Mouse (Mus musculus) heart, embryonic 11.5 days (tissue): ENCODE measurements at regions not wholly inside any gene's neighbourhood (a gene's known extent, or its start where the extent isn't known, plus 50 kb on each side); places are given as distances from the start of the nearest gene placed in this dataset.

Experiments
- ATAC-seq: fragments of 200-750 bp; cut with Nextera tagmentation; replicated peaks from 2 replicates; pipeline ENCODE4 v1.8.0; 2017; ENCODE audit warnings: moderate library complexity; ENCODE audit not compliant: insufficient number of reproducible peaks, low FRiP score, low TSS enrichment
- H3K27ac ChIP-seq: fragments of 300-500 bp; sonication (generic); 2 replicates; pipeline ENCODE4 v1.5.1; 2014; ENCODE audit warnings: mild to moderate bottlenecking, low read depth, low read length
- H3K27me3 ChIP-seq: fragments of 300-500 bp; sonication (generic); 2 replicates; pipeline ENCODE4 v1.6.1; 2014; ENCODE audit warnings: mild to moderate bottlenecking, low read length, mixed read lengths; ENCODE audit not compliant: control insufficient read depth, insufficient read depth
- H3K36me3 ChIP-seq: fragments of 300-500 bp; sonication (generic); 2 replicates; pipeline ENCODE4 v1.6.1; 2014; ENCODE audit warnings: mild to moderate bottlenecking, low read length, moderate library complexity, mixed read lengths; ENCODE audit not compliant: control insufficient read depth, insufficient read depth
- H3K4me1 ChIP-seq: fragments of 300-500 bp; sonication (generic); 2 replicates; pipeline ENCODE4 v1.6.1; 2014; ENCODE audit warnings: low read length; ENCODE audit not compliant: control insufficient read depth, insufficient read depth
- H3K4me2 ChIP-seq: fragments of 300-500 bp; sonication (generic); 2 replicates; pipeline ENCODE4 v1.6.1; 2014; ENCODE audit warnings: mild to moderate bottlenecking, moderate library complexity
- H3K4me3 ChIP-seq: fragments of 300-500 bp; sonication (generic); 2 replicates; pipeline ENCODE4 v1.5.1; 2014; ENCODE audit warnings: low read depth, low read length
- H3K9ac ChIP-seq: fragments of 300-500 bp; sonication (generic); 2 replicates; pipeline ENCODE4 v1.6.1; 2014; ENCODE audit warnings: mild to moderate bottlenecking, low read depth, low read length, moderate library complexity
- H3K9me3 ChIP-seq: fragments of 300-500 bp; sonication (generic); replicated peaks from 2 replicates; pipeline ENCODE4 v1.6.1; 2016; ENCODE audit warnings: low read length; ENCODE audit not compliant: control insufficient read depth
- WGBS: fragments of 180-500 bp; shearing (Covaris S2); extraction: QIAGEN DNeasy Blood & Tissue Kit; methylation state at CpG from one replicate; pipeline ENCODE4 v1.1.7; 2014; ENCODE audit not compliant: insufficient replicate concordance; 5-methylcytosine and 5-hydroxymethylcytosine counted together

- H3K4me1 ChIP-seq: peaks cover 35% of the 10 kb centered on the region
Measured at GRCm38 (mm10) chr2:116976951-116977503, 98.5 kb downstream of the Tmco5 start.

GRCm38 (mm10) chr2:116977771-116978600 lies 99.5 kb downstream of the Tmco5 start:
- 63% methylated on average over 10 of the region's 10 CpGs for WGBS
- no peak for ATAC-seq

More at GRCm38 (mm10) chr2:116976951-116977503, 98.5 kb downstream of the Tmco5 start:
- no peak overlapping the region for H3K4me3 ChIP-seq
- H3K4me2 ChIP-seq: peak overlapping the region; percentile 84
- H3K27ac ChIP-seq: peak overlapping the region; percentile 98
- no peak for ATAC-seq
- H3K9ac ChIP-seq: 0 out of 2 replicates have a peak overlapping the region, but pooled peaks have one; percentile 40
- WGBS: 5% methylated on average over 9 of the region's 9 CpGs
- no peaks in the 10 kb centered on the region for H3K36me3 ChIP-seq
- H3K27me3 ChIP-seq: no peaks in the 10 kb centered on the region
- H3K9me3 ChIP-seq: no peaks in the 10 kb centered on the region

GRCm38 (mm10) chr2:116978809-116979208 lies 100.3 kb downstream of the Tmco5 start:
- H3K27me3 ChIP-seq: no peaks in the 10 kb centered on the region
- H3K36me3 ChIP-seq: no peaks in the 10 kb centered on the region
- peaks cover 28% of the 10 kb centered on the region for H3K4me1 ChIP-seq
- WGBS: 57% methylated on average over 4 of the region's 4 CpGs
- H3K4me3 ChIP-seq: no peak overlapping the region
- H3K9ac ChIP-seq: no peak overlapping the region
- H3K4me2 ChIP-seq: no peak overlapping the region
- ATAC-seq: no peak
- no peaks in the 10 kb centered on the region for H3K9me3 ChIP-seq
- no peak overlapping the region for H3K27ac ChIP-seq

More at GRCm38 (mm10) chr2:116977771-116978600, 99.5 kb downstream of the Tmco5 start:
- peaks cover 28% of the 10 kb centered on the region for H3K4me1 ChIP-seq
- no peaks in the 10 kb centered on the region for H3K27me3 ChIP-seq
- H3K9ac ChIP-seq: no peak overlapping the region
- no peaks in the 10 kb centered on the region for H3K36me3 ChIP-seq
- H3K4me3 ChIP-seq: no peak overlapping the region
- no peak overlapping the region for H3K27ac ChIP-seq
- H3K4me2 ChIP-seq: no peak overlapping the region
- no peaks in the 10 kb centered on the region for H3K9me3 ChIP-seq

GRCm38 (mm10) chr2:116979561-116980391 lies 101.3 kb downstream of the Tmco5 start:
- H3K4me1 ChIP-seq: peaks cover 31% of the 10 kb centered on the region
- no peak for ATAC-seq
- no peak overlapping the region for H3K4me2 ChIP-seq
- no peak overlapping the region for H3K4me3 ChIP-seq
- WGBS: 11% methylated on average over 10 of the region's 10 CpGs
- no peaks in the 10 kb centered on the region for H3K36me3 ChIP-seq
- H3K9me3 ChIP-seq: no peaks in the 10 kb centered on the region
- no peak overlapping the region for H3K27ac ChIP-seq
- H3K27me3 ChIP-seq: no peaks in the 10 kb centered on the region
- H3K9ac ChIP-seq: no peak overlapping the region

GRCm38 (mm10) chr2:116980692-116981091 lies 102.2 kb downstream of the Tmco5 start:
- Histone ChIP-seq H3K9ac (no peak overlapping the region), H3K4me3 (no peak overlapping the region), H3K27ac (0 out of 2 replicates have a peak overlapping the region, but pooled peaks have one; percentile 12), H3K27me3 (no peaks in the 10 kb centered on the region), H3K4me1 (peaks cover 37% of the 10 kb centered on the region), H3K9me3 (no peaks in the 10 kb centered on the region), H3K36me3 (no peaks in the 10 kb centered on the region), H3K4me2 (no peak overlapping the region)
- WGBS: 32% methylated on average over 5 of the region's 5 CpGs
- ATAC-seq: no peak

- no peak overlapping the region for H3K27ac ChIP-seq
Measured at GRCm38 (mm10) chr2:116983351-116983750, 104.9 kb downstream of the Tmco5 start.

GRCm38 (mm10) chr2:116983821-116984351 lies 105.4 kb downstream of the Tmco5 start:
- H3K4me3 ChIP-seq: no peak overlapping the region
- no peaks in the 10 kb centered on the region for H3K27me3 ChIP-seq
- peaks cover 29% of the 10 kb centered on the region for H3K4me1 ChIP-seq
- no peak overlapping the region; the same call in 1 of the 2 replicates for H3K4me2 ChIP-seq
- WGBS: 36% methylated on average over 10 of the region's 10 CpGs
- no peaks in the 10 kb centered on the region for H3K9me3 ChIP-seq
- no peak overlapping the region for H3K9ac ChIP-seq
- no peak for ATAC-seq
- no peaks in the 10 kb centered on the region for H3K36me3 ChIP-seq
- no peak overlapping the region for H3K27ac ChIP-seq

More at GRCm38 (mm10) chr2:116983351-116983750, 104.9 kb downstream of the Tmco5 start:
- no peak overlapping the region for H3K4me3 ChIP-seq
- H3K9ac ChIP-seq: no peak overlapping the region
- H3K27me3 ChIP-seq: no peaks in the 10 kb centered on the region
- WGBS: 75% methylated on average over 5 of the region's 5 CpGs
- H3K4me1 ChIP-seq: peaks cover 30% of the 10 kb centered on the region
- ATAC-seq: no peak
- H3K36me3 ChIP-seq: no peaks in the 10 kb centered on the region
- no peaks in the 10 kb centered on the region for H3K9me3 ChIP-seq
- H3K4me2 ChIP-seq: no peak overlapping the region

GRCm38 (mm10) chr2:116984597-116984996 lies 106.1 kb downstream of the Tmco5 start:
- 58% methylated on average over 3 of the region's 3 CpGs for WGBS
- Histone ChIP-seq H3K27ac (no peak overlapping the region; the same call in 1 of the 2 replicates), H3K27me3 (no peaks in the 10 kb centered on the region), H3K36me3 (no peaks in the 10 kb centered on the region), H3K4me3 (no peak overlapping the region), H3K4me1 (peaks cover 27% of the 10 kb centered on the region), H3K4me2 (no peak overlapping the region), H3K9me3 (no peaks in the 10 kb centered on the region), H3K9ac (no peak overlapping the region)
- no peak for ATAC-seq
